Mouse (Mus musculus) forebrain, embryonic 15.5 days (tissue): ENCODE data around the gene Mmd. TPM values are rescaled to one million over a fixed set of nuclear protein-coding genes. Genes with fewer than 3 reads are reported as not detected.

Experiments used
- ATAC-seq: fragments of 200-750 bp; cut with Nextera tagmentation; replicated peaks from 2 replicates; pipeline ENCODE4 v1.8.0; 2017; ENCODE audit warnings: mild to moderate bottlenecking, moderate TSS enrichment, moderate library complexity
- H3K27ac ChIP-seq: fragments of 300-500 bp; sonication (generic); replicated peaks from 2 replicates; pipeline ENCODE4 v1.5.1; 2015; ENCODE audit warnings: mild to moderate bottlenecking, inconsistent platforms
- H3K27me3 ChIP-seq: fragments of 300-500 bp; sonication (generic); 2 replicates; pipeline ENCODE4 v1.6.1; 2015; ENCODE audit warnings: inconsistent platforms
- H3K36me3 ChIP-seq: fragments of 300-500 bp; sonication (generic); 2 replicates; pipeline ENCODE4 v1.6.1; 2015; ENCODE audit warnings: mild to moderate bottlenecking, inconsistent platforms
- H3K4me1 ChIP-seq: fragments of 300-500 bp; sonication (generic); 2 replicates; pipeline ENCODE4 v1.6.1; 2015; ENCODE audit warnings: inconsistent platforms
- H3K4me2 ChIP-seq: fragments of 300-500 bp; sonication (generic); replicated peaks from 2 replicates; pipeline ENCODE4 v1.6.1; 2015; ENCODE audit warnings: mild to moderate bottlenecking, inconsistent platforms
- H3K4me3 ChIP-seq: fragments of 300-500 bp; sonication (generic); 2 replicates; pipeline ENCODE4 v1.5.1; 2015; ENCODE audit warnings: mild to moderate bottlenecking, inconsistent platforms
- H3K9ac ChIP-seq: fragments of 300-500 bp; sonication (generic); replicated peaks from 2 replicates; pipeline ENCODE4 v1.6.1; 2015; ENCODE audit warnings: mild to moderate bottlenecking, inconsistent platforms
- H3K9me3 ChIP-seq: fragments of 300-500 bp; sonication (generic); 2 replicates; pipeline ENCODE4 v1.6.1; 2016; ENCODE audit warnings: inconsistent platforms
- WGBS: fragments of 180-500 bp; shearing (Covaris S2); methylation state at CpG from one replicate; pipeline ENCODE4 v1.1.7; 2015; ENCODE audit warnings: mixed read lengths; 5-methylcytosine and 5-hydroxymethylcytosine counted together
- polyA plus RNA-seq: library from polyadenylated mRNA; unstranded; fragments of >200 nt; fragmentation: Nextera tagmentation; extraction: Ambion mirVana; gene quantifications from 2 replicates; pipeline ENCODE4 v1.2.1, GENCODE M21; 2015

Mmd gene
- polyA plus RNA-seq, 1 experiment from 2014 or later: 94.3 TPM

DNA sequence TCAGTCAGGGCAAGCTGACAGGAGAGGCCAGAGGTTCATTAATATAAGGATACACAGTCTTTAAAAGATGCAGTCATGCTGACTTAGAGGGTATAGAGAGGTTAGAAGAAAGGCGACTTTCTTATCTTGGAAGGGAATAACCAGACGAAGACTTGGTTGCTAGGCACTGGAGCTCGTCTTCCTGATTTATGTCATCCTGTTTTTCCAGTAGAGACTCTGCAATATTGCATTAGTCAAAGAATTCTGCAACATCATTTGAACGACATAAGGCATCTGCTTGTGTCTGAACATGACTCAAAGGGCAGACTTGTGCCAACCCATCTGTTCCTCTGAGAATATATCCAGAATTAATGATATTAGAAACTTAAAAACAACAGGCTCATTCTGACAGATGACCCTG is 16.6 kb upstream of the Mmd start:
- H3K27me3 ChIP-seq: no peaks in the 10 kb centered on the region

GRCm38 (mm10) chr11:90235221-90235620 is 14.0 kb upstream of the Mmd start:
- 85% methylated on average over 5 of the region's 5 CpGs for WGBS
- no peak overlapping the region for H3K4me3 ChIP-seq
- H3K9ac ChIP-seq: no peak overlapping the region
- H3K27ac ChIP-seq: no peak overlapping the region
- H3K36me3 ChIP-seq: no peaks in the 10 kb centered on the region
- no peak overlapping the region for H3K4me2 ChIP-seq
- no peak for ATAC-seq
- H3K27me3 ChIP-seq: no peaks in the 10 kb centered on the region
- H3K4me1 ChIP-seq: peaks cover 8% of the 10 kb centered on the region; the same call in 1 of the 2 replicates
- no peaks in the 10 kb centered on the region for H3K9me3 ChIP-seq

More for the DNA sequence above, 16.6 kb upstream of the Mmd start:
- no peak overlapping the region for H3K9ac ChIP-seq
- no peak overlapping the region; the same call in 1 of the 2 replicates for H3K27ac ChIP-seq
- no peaks in the 10 kb centered on the region for H3K9me3 ChIP-seq
- H3K36me3 ChIP-seq: no peaks in the 10 kb centered on the region
- H3K4me3 ChIP-seq: no peak overlapping the region
- H3K4me1 ChIP-seq: peaks cover 14% of the 10 kb centered on the region; the same call in 1 of the 2 replicates
- peak; percentile 58; the same call in 1 of the 2 replicates for ATAC-seq
- no peak overlapping the region for H3K4me2 ChIP-seq
- WGBS: 51% methylated on average over 4 of the region's 4 CpGs

DNA sequence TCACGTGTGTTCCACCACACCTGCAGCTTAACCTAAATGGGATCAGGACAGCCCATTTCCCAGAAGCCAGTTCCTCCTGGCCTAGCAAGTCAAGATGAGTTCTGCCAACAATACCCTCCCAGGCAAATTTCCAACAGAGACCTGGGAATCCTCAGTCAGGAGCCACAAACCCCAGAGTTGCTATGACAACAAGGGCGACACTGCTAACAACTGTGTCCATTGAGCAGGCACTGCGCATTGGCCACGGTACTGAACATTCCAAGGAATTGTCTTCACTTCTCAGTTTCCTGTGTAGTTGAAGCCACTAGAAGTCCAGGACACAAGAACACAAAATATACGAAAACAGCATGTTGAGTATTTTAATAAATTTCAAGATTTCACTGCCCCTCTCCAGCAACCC is 11.6 kb upstream of the Mmd start:
- no peaks in the 10 kb centered on the region for H3K27me3 ChIP-seq
- H3K27ac ChIP-seq: no peak overlapping the region
- no peak for ATAC-seq
- no peaks in the 10 kb centered on the region for H3K4me1 ChIP-seq
- H3K36me3 ChIP-seq: no peaks in the 10 kb centered on the region
- no peak overlapping the region for H3K4me3 ChIP-seq
- WGBS: 73% methylated on average over 5 of the region's 5 CpGs
- no peak overlapping the region for H3K9ac ChIP-seq
- H3K9me3 ChIP-seq: no peaks in the 10 kb centered on the region
- H3K4me2 ChIP-seq: no peak overlapping the region

GRCm38 (mm10) chr11:90238657-90239056 is 10.6 kb upstream of the Mmd start:
- WGBS: 23% methylated on average over 2 of the region's 2 CpGs
- H3K4me1 ChIP-seq: no peaks in the 10 kb centered on the region
- no peak overlapping the region for H3K27ac ChIP-seq
- H3K36me3 ChIP-seq: no peaks in the 10 kb centered on the region
- ATAC-seq: no peak
- no peaks in the 10 kb centered on the region for H3K9me3 ChIP-seq
- H3K4me3 ChIP-seq: no peak overlapping the region
- H3K4me2 ChIP-seq: no peak overlapping the region
- no peak overlapping the region for H3K9ac ChIP-seq
- H3K27me3 ChIP-seq: no peaks in the 10 kb centered on the region

DNA sequence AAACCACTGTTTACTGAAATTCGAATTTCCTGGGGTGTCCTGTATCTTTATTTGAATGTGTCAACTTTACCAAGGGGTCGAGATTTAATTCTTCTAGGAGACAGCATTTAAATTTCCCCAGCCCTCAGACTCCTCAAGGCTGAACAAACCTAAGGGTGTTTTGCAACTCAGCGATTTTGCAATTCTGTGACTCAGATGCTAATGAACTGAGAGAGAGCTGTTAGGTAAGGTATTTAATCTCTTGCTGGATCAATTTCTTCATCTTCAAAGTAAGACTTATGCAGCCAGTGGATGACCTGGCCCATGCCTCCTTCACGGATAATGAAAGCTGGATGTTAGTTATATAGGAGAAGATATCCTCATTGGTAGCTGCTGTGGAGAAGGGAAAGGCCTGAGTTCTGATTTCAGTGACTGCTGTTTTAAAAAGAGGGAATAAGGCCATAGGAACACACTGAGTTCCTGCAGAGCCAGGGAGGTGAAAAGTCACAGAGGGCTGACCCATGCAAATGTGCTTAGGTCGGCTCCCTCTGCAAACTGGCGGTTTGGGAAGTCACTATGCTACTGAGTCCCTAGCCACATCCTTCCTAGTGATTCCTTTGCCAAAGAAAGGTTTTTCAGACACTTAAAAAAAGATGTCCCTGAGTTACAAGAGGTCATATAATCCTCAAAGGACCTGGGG is 8.5 kb upstream of the Mmd start:
- no peak for ATAC-seq
- no peaks in the 10 kb centered on the region for H3K36me3 ChIP-seq
- H3K9me3 ChIP-seq: no peaks in the 10 kb centered on the region
- H3K27me3 ChIP-seq: no peaks in the 10 kb centered on the region
- no peaks in the 10 kb centered on the region for H3K4me1 ChIP-seq
- H3K9ac ChIP-seq: no peak overlapping the region
- H3K4me2 ChIP-seq: no peak overlapping the region
- H3K4me3 ChIP-seq: no peak overlapping the region
- WGBS: 28% methylated on average over 6 of the region's 6 CpGs
- no peak overlapping the region for H3K27ac ChIP-seq

DNA sequence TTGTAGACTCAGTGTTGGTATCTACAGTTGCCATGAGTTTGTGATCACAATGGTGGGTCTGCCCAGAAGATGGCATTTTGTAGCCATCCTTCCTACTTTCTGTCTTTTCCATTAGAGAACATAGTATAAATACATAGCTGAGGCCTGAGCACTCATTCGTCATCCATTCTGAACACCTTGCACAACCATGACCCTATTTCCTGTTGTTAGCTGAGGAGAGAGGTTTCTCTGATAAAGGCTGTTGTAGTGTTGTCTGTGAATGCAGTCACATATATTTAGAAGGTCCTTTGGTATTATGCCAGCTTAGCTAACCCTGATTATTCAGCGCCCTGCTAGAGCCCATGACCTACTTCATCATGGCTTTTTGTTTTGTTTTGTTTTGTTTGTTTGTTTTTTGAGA is 7.4 kb upstream of the Mmd start:
- Histone ChIP-seq H3K4me1 (no peaks in the 10 kb centered on the region), H3K36me3 (no peaks in the 10 kb centered on the region), H3K27me3 (no peaks in the 10 kb centered on the region), H3K4me3 (no peak overlapping the region), H3K9ac (no peak overlapping the region), H3K4me2 (no peak overlapping the region), H3K9me3 (no peaks in the 10 kb centered on the region), H3K27ac (no peak overlapping the region)
- no peak for ATAC-seq
- WGBS: 90% methylated on average over 2 of the region's 2 CpGs

- Histone ChIP-seq H3K9me3 (no peaks in the 10 kb centered on the region), H3K27ac (no peak overlapping the region), H3K4me2 (no peak overlapping the region), H3K4me3 (no peak overlapping the region), H3K9ac (no peak overlapping the region), H3K27me3 (no peaks in the 10 kb centered on the region), H3K36me3 (no peaks in the 10 kb centered on the region), H3K4me1 (peaks cover under 1% of the 10 kb centered on the region; the same call in 1 of the 2 replicates)
- 96% methylated on average over 2 of the region's 2 CpGs for WGBS
- ATAC-seq: no peak
These were observed 6.0 kb upstream of the Mmd start for GRCm38 (mm10) chr11:90243300-90243699.

DNA sequence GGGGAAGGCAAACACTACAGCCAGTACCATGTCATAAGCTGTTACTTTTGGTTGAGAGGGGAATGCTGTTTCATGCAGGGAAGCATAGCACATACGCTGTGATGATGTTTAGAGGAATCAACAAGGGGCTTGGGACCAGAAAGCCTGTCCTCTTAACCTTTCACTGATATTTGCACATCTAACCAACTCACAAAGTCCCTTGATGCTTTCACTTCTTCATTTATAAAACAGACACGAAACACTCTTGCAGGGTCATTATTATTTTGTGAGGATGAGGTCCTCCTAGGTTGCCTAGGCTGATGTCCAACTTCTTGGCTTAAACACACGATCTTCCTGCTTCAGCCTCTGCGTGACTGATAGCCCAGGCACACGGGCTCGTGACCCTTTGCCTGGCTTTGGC is 3.6 kb upstream of the Mmd start:
- H3K36me3 ChIP-seq: no peaks in the 10 kb centered on the region
- H3K27me3 ChIP-seq: no peaks in the 10 kb centered on the region
- H3K4me3 ChIP-seq: no peak overlapping the region
- 83% methylated on average over 6 of the region's 6 CpGs for WGBS
- H3K27ac ChIP-seq: no peak overlapping the region
- H3K9ac ChIP-seq: no peak overlapping the region
- H3K4me1 ChIP-seq: peaks cover 16% of the 10 kb centered on the region
- H3K4me2 ChIP-seq: no peak overlapping the region
- ATAC-seq: no peak
- H3K9me3 ChIP-seq: no peaks in the 10 kb centered on the region

DNA sequence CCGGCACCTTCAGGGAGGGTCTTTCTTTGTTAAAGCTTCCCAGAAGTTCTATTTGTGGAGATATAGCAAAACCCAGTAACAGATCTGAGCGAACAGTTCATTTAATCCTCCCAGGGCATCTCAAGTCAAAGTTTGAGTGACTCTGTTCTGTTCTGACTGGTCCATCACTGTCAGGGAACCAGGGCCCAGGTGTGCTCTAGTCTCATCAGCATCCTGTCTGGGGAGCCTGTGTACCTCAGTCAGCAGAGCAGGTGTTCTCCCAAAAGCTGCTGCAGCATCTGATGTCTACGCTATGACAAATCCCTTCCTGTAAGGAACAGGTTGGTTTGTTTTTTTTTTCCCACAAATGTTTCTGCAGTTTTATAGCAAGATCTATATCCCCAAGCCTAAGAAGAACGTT is 2.6 kb upstream of the Mmd start:
- ATAC-seq: no peak
- Histone ChIP-seq H3K4me3 (no peak overlapping the region), H3K27me3 (no peaks in the 10 kb centered on the region), H3K36me3 (no peaks in the 10 kb centered on the region), H3K9ac (no peak overlapping the region), H3K9me3 (no peaks in the 10 kb centered on the region), H3K4me2 (no peak overlapping the region), H3K27ac (no peak overlapping the region), H3K4me1 (peaks cover 25% of the 10 kb centered on the region)
- WGBS: 84% methylated on average over 4 of the region's 4 CpGs

DNA sequence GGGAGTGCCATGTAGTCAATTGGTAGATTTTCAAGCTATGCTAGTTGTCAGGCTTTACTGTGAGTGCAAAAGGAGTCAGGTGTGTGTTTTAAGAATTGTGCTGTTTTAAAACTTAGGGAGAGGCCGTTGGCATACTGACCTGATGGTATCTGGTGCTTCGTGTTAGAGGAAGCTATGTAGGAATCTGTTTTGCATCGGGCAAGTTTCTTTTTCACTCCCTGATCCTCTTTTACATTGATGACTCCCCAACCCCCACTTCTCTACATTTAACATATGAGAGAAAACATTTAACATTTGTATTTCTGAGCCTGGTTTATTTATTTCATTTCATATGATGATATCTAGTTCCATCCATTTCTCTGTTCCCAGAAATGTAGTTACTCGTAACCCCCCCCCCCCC is 1.5 kb upstream of the Mmd start:
- Histone ChIP-seq H3K9me3 (no peaks in the 10 kb centered on the region), H3K27me3 (no peaks in the 10 kb centered on the region), H3K27ac (no peak overlapping the region), H3K4me1 (peaks cover 36% of the 10 kb centered on the region), H3K36me3 (no peaks in the 10 kb centered on the region), H3K9ac (no peak overlapping the region), H3K4me2 (no peak overlapping the region), H3K4me3 (no peak overlapping the region)
- 70% methylated on average over 4 of the region's 4 CpGs for WGBS
- ATAC-seq: no peak

GRCm38 (mm10) chr11:90249701-90250141 is 465 bp downstream of the Mmd start:
- Histone ChIP-seq H3K27ac (peak overlapping the region; percentile 93), H3K4me3 (peak overlapping the region; percentile 92), H3K4me1 (peaks cover 36% of the 10 kb centered on the region), H3K9ac (peak overlapping the region; percentile 96), H3K9me3 (no peaks in the 10 kb centered on the region), H3K27me3 (no peaks in the 10 kb centered on the region), H3K4me2 (peak overlapping the region; percentile 75), H3K36me3 (no peaks in the 10 kb centered on the region)
- WGBS: under 1% methylated on average over 22 of the region's 22 CpGs
- ATAC-seq: peak; percentile 51

- peak overlapping the region; percentile 92 for H3K4me3 ChIP-seq
- peak overlapping the region; percentile 96 for H3K9ac ChIP-seq
- H3K4me1 ChIP-seq: peaks cover 36% of the 10 kb centered on the region
- no peaks in the 10 kb centered on the region for H3K27me3 ChIP-seq
- WGBS: under 1% methylated on average over 9 of the region's 9 CpGs
- no peaks in the 10 kb centered on the region for H3K36me3 ChIP-seq
- H3K4me2 ChIP-seq: peak overlapping the region; percentile 75
- ATAC-seq: no peak
- peak overlapping the region; percentile 93 for H3K27ac ChIP-seq
- H3K9me3 ChIP-seq: no peaks in the 10 kb centered on the region
These were observed 933 bp downstream of the Mmd start for GRCm38 (mm10) chr11:90250189-90250588.

- H3K4me2 ChIP-seq: peak overlapping the region; percentile 75
- H3K4me3 ChIP-seq: peak overlapping the region; percentile 92
- H3K27me3 ChIP-seq: no peaks in the 10 kb centered on the region
- H3K9me3 ChIP-seq: no peaks in the 10 kb centered on the region
- 0 out of 2 replicates have a peak overlapping the region, but pooled peaks have one; percentile 25 for H3K27ac ChIP-seq
- no peak for ATAC-seq
- 54% methylated on average over 7 of the region's 7 CpGs for WGBS
- peak overlapping the region; percentile 96; the same call in 1 of the 2 replicates for H3K9ac ChIP-seq
- peaks cover 38% of the 10 kb centered on the region for H3K4me1 ChIP-seq
- no peaks in the 10 kb centered on the region for H3K36me3 ChIP-seq
These were observed 1.5 kb downstream of the Mmd start for GRCm38 (mm10) chr11:90250730-90251129.
